ENCODE assay signal across 8 mouse cellular contexts in genomic region chr11:97050944-97051586, GRCm38 (mm10). TPM values are rescaled to one million over a fixed set of nuclear protein-coding genes. Genes with fewer than 3 reads are reported as not detected.
DNase-seq lines count a peak whose midpoint lies in the region; ATAC-seq and TF ChIP-seq lines count a peak whose summit lies in the region.

No protein-coding gene starts in this region.

- no peak for TF ChIP-seq POLR2A in cerebellum, adult 2 months (IDR thresholded peaks at IDR 0.05; ENCODE audit: borderline replicate concordance, insufficient read depth, low read length)
- TF ChIP-seq POLR2A in myocyte (IDR thresholded peaks at IDR 0.05; ENCODE audit: insufficient read length, low read depth): no peak

- H3K9ac ChIP-seq in intestine, embryonic 14.5 days (ENCODE audit: low read length): peak overlapping the region; percentile 76

- H3K4me1 ChIP-seq in cerebellum, adult 2 months (ENCODE audit: control insufficient read depth, insufficient read depth, low read length): peaks cover 14% of the 10 kb centered on the region
- H3K4me1 ChIP-seq in intestine, embryonic 14.5 days (replicated peaks; ENCODE audit: control insufficient read depth, insufficient read depth, low read length): peaks cover 16% of the 10 kb centered on the region

- DNase-seq in cerebellum, adult 2 months: peak in 1 of 2 experiments; percentile 37
- peak; percentile 30 for DNase-seq in right cerebral cortex, postnatal 4 days
- no peak for DNase-seq in right cerebral cortex, postnatal 25 days
- no peak for DNase-seq in intestine, embryonic 14.5 days (ENCODE audit: low spot score)
- DNase-seq in frontal cortex, postnatal 14 days (ENCODE audit: low spot score in 2 of 2): no peak
- DNase-seq in gastrocnemius, adult 18-20 months (ENCODE audit: low spot score): no peak

- H3K27me3 ChIP-seq in cerebellum, adult 2 months (ENCODE audit: control insufficient read depth, insufficient read depth, low read length): no peaks in the 10 kb centered on the region
- no peaks in the 10 kb centered on the region for H3K27me3 ChIP-seq in intestine, embryonic 14.5 days (replicated peaks; ENCODE audit: control insufficient read depth, insufficient read depth, low read length)
- no peaks in the 10 kb centered on the region for H3K27me3 ChIP-seq in myocyte (ENCODE audit: control insufficient read depth, insufficient read depth, insufficient read length)

- under 1% methylated on average over 13 of the region's 13 CpGs for WGBS in cerebellum, adult 2 months
- 23% methylated on average over 13 of the region's 13 CpGs for WGBS in intestine, embryonic 14.5 days

- H3K4me2 ChIP-seq in intestine, embryonic 14.5 days (ENCODE audit: low read length): peak overlapping the region; percentile 92
- H3K4me2 ChIP-seq in myocyte (ENCODE audit: low read depth): peak overlapping the region; percentile 56

- H3K36me3 ChIP-seq in intestine, embryonic 14.5 days (ENCODE audit: control insufficient read depth, insufficient read depth, low read length): peaks cover 42% of the 10 kb centered on the region
- no peaks in the 10 kb centered on the region for H3K36me3 ChIP-seq in myocyte (ENCODE audit: control insufficient read depth, insufficient read depth)

- H3K9me3 ChIP-seq in intestine, embryonic 14.5 days (ENCODE audit: control insufficient read depth, low read length): no peaks in the 10 kb centered on the region

- H3K4me3 ChIP-seq in cerebellum, adult 2 months (replicated peaks; ENCODE audit: insufficient read depth, low read depth, low read length): peak overlapping the region; percentile 69
- peak overlapping the region; percentile 72 for H3K4me3 ChIP-seq in intestine, embryonic 14.5 days (ENCODE audit: low read depth, low read length)
- H3K4me3 ChIP-seq in myocyte: peak overlapping the region; percentile 37

- no peak for ATAC-seq in cerebellum, adult (ENCODE audit: insufficient number of reproducible peaks, low FRiP score, low TSS enrichment)
- no peak; the same call in 1 of the 2 replicates for ATAC-seq in intestine, embryonic 14.5 days (replicated peaks; ENCODE audit: low FRiP score, low TSS enrichment, low read depth)

- no peaks in the 10 kb centered on the region for H3K79me2 ChIP-seq in myocyte (ENCODE audit: control insufficient read depth, insufficient read depth)

- H3ac ChIP-seq in myocyte (ENCODE audit: control insufficient read depth, insufficient read length): peak overlapping the region; percentile 19

- TF ChIP-seq CTCF in cerebellum, adult 2 months (IDR thresholded peaks at IDR 0.05; ENCODE audit: borderline replicate concordance, insufficient read depth, low read depth, low read length): no peak

- peak overlapping the region; percentile 40 for H3K27ac ChIP-seq in cerebellum, adult 2 months (ENCODE audit: insufficient read depth, low read length)
- H3K27ac ChIP-seq in intestine, embryonic 14.5 days (ENCODE audit: low read depth): peak overlapping the region; percentile 24; the same call in 1 of the 2 replicates

TF ChIP-seq in myocyte, 11 proteins besides CTCF, POLR2A, EP300 and RAD21:
- TF ChIP-seq POLR2AphosphoS2 (IDR thresholded peaks at IDR 0.05; ENCODE audit: insufficient read length, low read depth): no peak
- TF ChIP-seq TCF12 (IDR thresholded peaks at IDR 0.05; ENCODE audit: insufficient read depth, poor library complexity, severe bottlenecking): no peak
- no peak for TF ChIP-seq USF1 (IDR thresholded peaks at IDR 0.05; ENCODE audit: low read depth)
- no peak for TF ChIP-seq E2F4 (IDR thresholded peaks at IDR 0.05; ENCODE audit: insufficient read depth)
- no peak for TF ChIP-seq MAX (IDR thresholded peaks at IDR 0.05; ENCODE audit: low read depth)
- TF ChIP-seq MYOG (IDR thresholded peaks at IDR 0.05; ENCODE audit: control insufficient read depth in 1 of 3, insufficient read depth in 1 of 3, insufficient read length in 2 of 3, low read depth in 2 of 3): no peak
- no peak for TF ChIP-seq MYOD1 (IDR thresholded peaks at IDR 0.05; ENCODE audit: control insufficient read depth in 1 of 3, insufficient read length in 2 of 3, low read depth in 2 of 3)
- TF ChIP-seq SRF (IDR thresholded peaks at IDR 0.05; ENCODE audit: control insufficient read depth, insufficient read length, low read depth): no peak
- no peak for TF ChIP-seq REST (IDR thresholded peaks at IDR 0.05; ENCODE audit: insufficient read depth, insufficient read length)
- TF ChIP-seq CEBPB (IDR thresholded peaks at IDR 0.05; ENCODE audit: insufficient read depth, poor library complexity, severe bottlenecking): no peak
- TF ChIP-seq TCF3 (IDR thresholded peaks at IDR 0.05; ENCODE audit: insufficient read length, low read depth): no peak
TF ChIP-seq in myocyte: peak in this region for 0.

RNA-seq across cellular contexts. Expression of gene Osbpl7, which starts 0.6 kb away (rescaled TPM):
- polyA plus RNA-seq in cerebellum, adult 2 months (2012; rRNA removed): 25.5 and 26.5 TPM in 2 replicates
- 7.3 and 7.8 TPM in 2 replicates for polyA plus RNA-seq in intestine, embryonic 14.5 days (2014; fragmentation: Nextera tagmentation; extraction: Ambion mirVana)
- 1.4 TPM for polyA plus RNA-seq in myocyte (2012; fragmentation: generic; extraction: Trizol)
- total RNA-seq in gastrocnemius, adult 18-20 months (2021): 1 to 10 TPM; 2.5 to 2.9 TPM

RNA-seq across cellular contexts. Expression of gene Mrpl10, which starts 9.7 kb away (rescaled TPM):
- 83.5 and 88.5 TPM in 2 replicates for polyA plus RNA-seq in cerebellum, adult 2 months (2012; rRNA removed)
- 96.4 and 98.5 TPM in 2 replicates for polyA plus RNA-seq in intestine, embryonic 14.5 days (2014; fragmentation: Nextera tagmentation; extraction: Ambion mirVana)
- 66.0 TPM for polyA plus RNA-seq in myocyte (2012; fragmentation: generic; extraction: Trizol)
- 10 to 100 TPM; 41.4 to 45.6 TPM for total RNA-seq in gastrocnemius, adult 18-20 months (2021)

RNA-seq across cellular contexts. Expression of gene Lrrc46, which starts 9.9 kb away (rescaled TPM):
- 1.2 and 1.4 TPM in 2 replicates for polyA plus RNA-seq in cerebellum, adult 2 months (2012; rRNA removed)
- 0.44 and 0.49 TPM in 2 replicates for polyA plus RNA-seq in intestine, embryonic 14.5 days (2014; fragmentation: Nextera tagmentation; extraction: Ambion mirVana)
- 1.4 TPM for polyA plus RNA-seq in myocyte (2012; fragmentation: generic; extraction: Trizol)
- total RNA-seq in gastrocnemius, adult 18-20 months (2021): under 1 TPM in 1 of 2 experiments, not detected in 1; 0.16 TPM

RNA-seq across cellular contexts. Expression of gene Scrn2, which starts 21.3 kb away (rescaled TPM):
- polyA plus RNA-seq in cerebellum, adult 2 months (2012; rRNA removed): 12.2 and 13.9 TPM in 2 replicates
- 18.6 and 19.0 TPM in 2 replicates for polyA plus RNA-seq in intestine, embryonic 14.5 days (2014; fragmentation: Nextera tagmentation; extraction: Ambion mirVana)
- polyA plus RNA-seq in myocyte (2012; fragmentation: generic; extraction: Trizol): 22.4 TPM
- 10 to 100 TPM; 13.1 to 13.2 TPM for total RNA-seq in gastrocnemius, adult 18-20 months (2021)

RNA-seq across cellular contexts. Expression of gene Sp6, which starts 37.9 kb away (rescaled TPM):
- 1.4 and 2.1 TPM in 2 replicates for polyA plus RNA-seq in cerebellum, adult 2 months (2012; rRNA removed)
- polyA plus RNA-seq in intestine, embryonic 14.5 days (2014; fragmentation: Nextera tagmentation; extraction: Ambion mirVana): not detected in 2 replicates
- 6.0 TPM for polyA plus RNA-seq in myocyte (2012; fragmentation: generic; extraction: Trizol)
- total RNA-seq in gastrocnemius, adult 18-20 months (2021): under 1 TPM; 0.09 to 0.14 TPM
